Mouse (Mus musculus) thymus, postnatal 14 days (tissue): ENCODE results near the gene Gm20388.

Source experiments
- DNase-seq: peaks from one replicate; pipeline ENCODE4 v3.0.0; 2021

Gene Gm20388

GRCm38 (mm10) chr8:122347811-122348552 lies 2437.3 kb downstream of the Gm20388 start:
- DNase-seq = no peak

- no peak for DNase-seq
These were observed 2439.0 kb downstream of the Gm20388 start for GRCm38 (mm10) chr8:122349357-122350297.

- DNase-seq = no peak
These were observed 2439.9 kb downstream of the Gm20388 start for GRCm38 (mm10) chr8:122350309-122351089.

- DNase-seq = no peak
These were observed 2443.5 kb downstream of the Gm20388 start for GRCm38 (mm10) chr8:122354157-122354556.

- no peak for DNase-seq
These were observed 2445.3 kb downstream of the Gm20388 start for GRCm38 (mm10) chr8:122355642-122356606.

- no peak for DNase-seq
These were observed 2446.6 kb downstream of the Gm20388 start for GRCm38 (mm10) chr8:122357202-122357601.

- DNase-seq = no peak
These were observed 2447.0 kb downstream of the Gm20388 start for GRCm38 (mm10) chr8:122357641-122358040.

GRCm38 (mm10) chr8:122359111-122359775 lies 2448.6 kb downstream of the Gm20388 start:
- no peak for DNase-seq

GRCm38 (mm10) chr8:122360696-122361416 lies 2450.2 kb downstream of the Gm20388 start, which contains the start of gene Trhr2:
TSS of gene Trhr2 (minus strand) at chr8:122360746.
- DNase-seq = no peak

- DNase-seq = no peak
These were observed 2451.6 kb downstream of the Gm20388 start for GRCm38 (mm10) chr8:122362271-122362670.

GRCm38 (mm10) chr8:122362967-122363366 lies 2452.3 kb downstream of the Gm20388 start:
- no peak for DNase-seq

- no peak for DNase-seq
These were observed 2457.9 kb downstream of the Gm20388 start for GRCm38 (mm10) chr8:122368494-122368893.

- peak; percentile 53 for DNase-seq
These were observed 2459.0 kb downstream of the Gm20388 start for GRCm38 (mm10) chr8:122369665-122370064.

- DNase-seq = no peak
These were observed 2461.1 kb downstream of the Gm20388 start for GRCm38 (mm10) chr8:122371706-122372105.

- peak; percentile 9 for DNase-seq
These were observed 2464.7 kb downstream of the Gm20388 start for GRCm38 (mm10) chr8:122375320-122375719.

GRCm38 (mm10) chr8:122375751-122376364 lies 2465.2 kb downstream of the Gm20388 start:
- no peak for DNase-seq

GRCm38 (mm10) chr8:122376365-122377231 lies 2466.0 kb downstream of the Gm20388 start, which contains the start of gene Zc3h18:
TSS of gene Zc3h18 (plus strand) at chr8:122376609.
- DNase-seq = peak; percentile 100

GRCm38 (mm10) chr8:122383039-122383438 lies 2472.4 kb downstream of the Gm20388 start:
- DNase-seq = no peak

GRCm38 (mm10) chr8:122389357-122389756 lies 2478.7 kb downstream of the Gm20388 start:
- DNase-seq = peak; percentile 15
